Mouse (Mus musculus) heart, adult 2 months (tissue): ENCODE results near the gene Sptssa. TPM values are rescaled to one million over a fixed set of nuclear protein-coding genes. Genes with fewer than 3 reads are reported as not detected.

ENCODE experiments used
- DNase-seq, 2 experiments: peaks; one replicate each; pipeline ENCODE4 v3.0.0; 2021
- H3K27ac ChIP-seq: fragments of 200-600 bp; 2 replicates; pipeline ENCODE4 v1.8.1; 2022
- H3K27me3 ChIP-seq: fragments of 200-500 bp; 2 replicates; pipeline ENCODE4 v1.6.1; 2012; ENCODE audit warnings: mild to moderate bottlenecking, low read length, inconsistent platforms, mixed read lengths; ENCODE audit not compliant: control insufficient read depth, insufficient read depth
- H3K36me3 ChIP-seq: fragments of 200-500 bp; 2 replicates; pipeline ENCODE4 v1.6.1; 2012; ENCODE audit warnings: low read length, inconsistent platforms; ENCODE audit not compliant: control insufficient read depth, insufficient read depth
- H3K4me1 ChIP-seq: fragments of 200-500 bp; 2 replicates; pipeline ENCODE4 v1.6.1; 2011; ENCODE audit warnings: low read length; ENCODE audit not compliant: control insufficient read depth, insufficient read depth
- H3K4me3 ChIP-seq: fragments of 200-600 bp; 2 replicates; pipeline ENCODE4 v1.8.1; 2022
- H3K79me2 ChIP-seq: fragments of 200-500 bp; replicated peaks from 2 replicates; pipeline ENCODE4 v1.6.1; 2012; ENCODE audit warnings: mild to moderate bottlenecking, inconsistent platforms, low read length, moderate library complexity, mixed read lengths; ENCODE audit not compliant: control insufficient read depth, insufficient read depth
- H3K9ac ChIP-seq: fragments of 200-500 bp; 2 replicates; pipeline ENCODE4 v1.6.1; 2012; ENCODE audit warnings: low read depth, mild to moderate bottlenecking, control low read depth, inconsistent platforms, low read length, mixed read lengths
- CTCF ChIP-seq: fragments of 200-600 bp; IDR thresholded peaks from 2 replicates; pipeline ENCODE4 v1.8.1; 2022; ENCODE audit warnings: antibody characterized with exemption, mild to moderate bottlenecking, moderate library complexity
- EP300 ChIP-seq: fragments of 200-500 bp; IDR thresholded peaks from 2 replicates; pipeline ENCODE4 v1.6.1; 2011; ENCODE audit warnings: low read depth, low read length, control low read depth; ENCODE audit not compliant: insufficient read depth
- POLR2A ChIP-seq: fragments of 200-500 bp; IDR thresholded peaks from 2 replicates; pipeline ENCODE4 v1.6.1; 2011; ENCODE audit warnings: mild to moderate bottlenecking, low read depth, low read length, control low read depth; ENCODE audit not compliant: insufficient read depth
- WGBS: fragments of 180-500 bp; shearing (Covaris S2); methylation state at CpG from one replicate; pipeline ENCODE4 v1.1.7; 2018; 5-methylcytosine and 5-hydroxymethylcytosine counted together
- intact Hi-C: fragments of 180-260 bp; cut with DNase I; formaldehyde crosslinking; loops from one replicate; pipeline ENCODE4 v1.15.1; 2025
- polyA plus RNA-seq: library from polyadenylated mRNA; depleted of rRNA; stranded (reverse); fragments of >200 nt; gene quantifications from 2 replicates; pipeline ENCODE4 v1.2.3, GENCODE M21; 2012
- total RNA-seq, 2 experiments: library from RNA; stranded (reverse); gene quantifications; 2 replicates each; pipeline ENCODE4 v1.2.3; 2021

The Sptssa gene
- total and polyA plus RNA-seq, 3 experiments, result 28.4 to 37.6 (median 33.3) TPM

GRCm38 (mm10) chr12:54658425-54659092, 2.2 kb upstream of the Sptssa start:
- no peak for DNase-seq
- Histone ChIP-seq H3K79me2 (0 out of 2 replicates have a peak, but pooled peaks cover 2% of the 10 kb centered on the region), H3K36me3 (peaks cover 9% of the 10 kb centered on the region), H3K4me3 (no peak overlapping the region), H3K27ac (no peak overlapping the region), H3K4me1 (peaks cover 6% of the 10 kb centered on the region), H3K9ac (no peak overlapping the region), H3K27me3 (no peaks in the 10 kb centered on the region)
- no peak for TF ChIP-seq CTCF
- no peak for TF ChIP-seq POLR2A
- no peak for TF ChIP-seq EP300
- 73% methylated on average over 7 of the region's 7 CpGs for WGBS
- intact Hi-C loops, result no loop called here

GRCm38 (mm10) chr12:54657951-54658350, 1.6 kb upstream of the Sptssa start:
- H3K27ac ChIP-seq, result no peak overlapping the region
- no peak overlapping the region for H3K9ac ChIP-seq
- intact Hi-C loops, result no loop called here
- H3K4me1 ChIP-seq, result peaks cover 6% of the 10 kb centered on the region
- no peak for DNase-seq
- 90% methylated on average over 5 of the region's 5 CpGs for WGBS
- 0 out of 2 replicates have a peak, but pooled peaks cover 2% of the 10 kb centered on the region for H3K79me2 ChIP-seq
- TF ChIP-seq EP300, result no peak
- TF ChIP-seq POLR2A, result no peak
- TF ChIP-seq CTCF, result no peak
- no peaks in the 10 kb centered on the region for H3K27me3 ChIP-seq
- H3K36me3 ChIP-seq, result peaks cover 9% of the 10 kb centered on the region
- no peak overlapping the region for H3K4me3 ChIP-seq

- no peak for DNase-seq
- Histone ChIP-seq H3K27me3 (no peaks in the 10 kb centered on the region), H3K4me3 (no peak overlapping the region), H3K79me2 (0 out of 2 replicates have a peak, but pooled peaks cover 4% of the 10 kb centered on the region), H3K4me1 (peaks cover 10% of the 10 kb centered on the region), H3K36me3 (peaks cover 9% of the 10 kb centered on the region), H3K9ac (no peak overlapping the region), H3K27ac (no peak overlapping the region)
- WGBS, result 51% methylated on average over 2 of the region's 2 CpGs
- TF ChIP-seq POLR2A (no peak), CTCF (no peak), EP300 (no peak)
- intact Hi-C loops, result no loop called here
These were observed 853 bp upstream of the Sptssa start for GRCm38 (mm10) chr12:54657226-54657625.

- Histone ChIP-seq H3K4me1 (peaks cover 10% of the 10 kb centered on the region), H3K27me3 (no peaks in the 10 kb centered on the region), H3K9ac (peak overlapping the region; percentile 88), H3K27ac (peak overlapping the region; percentile 91), H3K4me3 (peak overlapping the region; percentile 66), H3K79me2 (0 out of 2 replicates have a peak, but pooled peaks cover 4% of the 10 kb centered on the region), H3K36me3 (peaks cover 9% of the 10 kb centered on the region)
- no peak for TF ChIP-seq EP300
- TF ChIP-seq CTCF, result no peak
- TF ChIP-seq POLR2A, result no peak
- intact Hi-C loops, result no loop called here
- 0% methylated on average over 22 of the region's 22 CpGs for WGBS
- DNase-seq, result no peak
These were observed 356 bp downstream of the Sptssa start for GRCm38 (mm10) chr12:54656039-54656395.

- Histone ChIP-seq H3K27ac (peak overlapping the region; percentile 91), H3K36me3 (peaks cover 9% of the 10 kb centered on the region), H3K9ac (peak overlapping the region; percentile 88), H3K79me2 (0 out of 2 replicates have a peak, but pooled peaks cover 4% of the 10 kb centered on the region), H3K4me3 (peak overlapping the region; percentile 66), H3K4me1 (peaks cover 10% of the 10 kb centered on the region), H3K27me3 (no peaks in the 10 kb centered on the region)
- intact Hi-C loops, result no loop called here
- TF ChIP-seq EP300 (no peak), CTCF (no peak), POLR2A (no peak)
- no peak for DNase-seq
- WGBS, result 18% methylated on average over 16 of the region's 16 CpGs
These were observed 908 bp downstream of the Sptssa start for GRCm38 (mm10) chr12:54655292-54656038.

- no peak overlapping the region for H3K9ac ChIP-seq
- no peak overlapping the region for H3K27ac ChIP-seq
- H3K79me2 ChIP-seq, result 0 out of 2 replicates have a peak, but pooled peaks cover 4% of the 10 kb centered on the region
- no peaks in the 10 kb centered on the region for H3K27me3 ChIP-seq
- DNase-seq, result no peak
- intact Hi-C loops, result no loop called here
- peaks cover 9% of the 10 kb centered on the region for H3K36me3 ChIP-seq
- TF ChIP-seq EP300 (no peak), POLR2A (no peak), CTCF (no peak)
- H3K4me1 ChIP-seq, result peaks cover 10% of the 10 kb centered on the region
- 46% methylated on average over 1 of the region's 1 CpGs for WGBS
- H3K4me3 ChIP-seq, result no peak overlapping the region
These were observed 1.6 kb downstream of the Sptssa start for GRCm38 (mm10) chr12:54654741-54655140.
